In genomic region chr10:116397573-116397972, GRCm38 (mm10) we compare ENCODE assay signal across 9 mouse cellular contexts.
A peak's percentile ranks its signal among the peaks of the same experiment; 100 is the strongest.
DNase-seq lines count a peak whose midpoint lies in the region; ATAC-seq and TF ChIP-seq lines count a peak whose summit lies in the region.
"Had no signal": no experiment of that assay in that cellular context is flagged by ENCODE, and none has a peak within 500 bp of the region (broad histone marks: within the 10 kb centered on the region; RNA-seq: fewer than 3 reads in every experiment).

No protein-coding gene starts in this region.

- H3K4me3 ChIP-seq in heart, embryonic 10.5 days = peak overlapping the region; percentile 52
- no peak overlapping the region for H3K4me3 ChIP-seq in heart, adult 2 months
- H3K4me3 ChIP-seq in hindbrain, embryonic 12.5 days = peak overlapping the region; percentile 6; the same call in 1 of the 2 replicates
- no peak overlapping the region for H3K4me3 ChIP-seq in midbrain, embryonic 15.5 days

- H3K9me3 ChIP-seq in heart, embryonic 10.5 days = no peaks in the 10 kb centered on the region
- no peaks in the 10 kb centered on the region for H3K9me3 ChIP-seq in hindbrain, embryonic 12.5 days (replicated peaks)
- no peaks in the 10 kb centered on the region for H3K9me3 ChIP-seq in midbrain, embryonic 15.5 days

- no peak for TF ChIP-seq EP300 in heart, adult 2 months (IDR thresholded peaks at IDR 0.05; ENCODE audit: insufficient read depth, low read depth, low read length)

- peaks cover 16% of the 10 kb centered on the region; the same call in 1 of the 2 replicates for H3K4me1 ChIP-seq in heart, embryonic 10.5 days
- H3K4me1 ChIP-seq in heart, adult 2 months (ENCODE audit: control insufficient read depth, insufficient read depth, low read length) = no peaks in the 10 kb centered on the region; the same call in 1 of the 2 replicates
- H3K4me1 ChIP-seq in hindbrain, embryonic 12.5 days = peaks cover 3% of the 10 kb centered on the region; the same call in 1 of the 2 replicates
- H3K4me1 ChIP-seq in midbrain, embryonic 15.5 days = no peaks in the 10 kb centered on the region

- intact Hi-C loops in heart, adult 2 months (cut with DNase I) = no loop called here
- intact Hi-C loops in left cerebral cortex, postnatal 14 days (cut with DNase I) = no loop called here

- DNase-seq in heart, embryonic 10.5 days (ENCODE audit: low spot score) = no peak
- no peak for DNase-seq in heart, adult 2 months
- peak; percentile 5 to 6 for DNase-seq in CD8-positive naive resting alpha-beta T cell, adult 2 months (ENCODE audit: low read depth in 2 of 2, low spot score in 2 of 2)
- no peak for DNase-seq in adrenal gland, postnatal 14 days
- DNase-seq in gastrocnemius, postnatal 10 days = no peak
- DNase-seq in left cerebral cortex, postnatal 14 days (ENCODE audit: low spot score in 2 of 2) = no peak
- DNase-seq: cerebellum, adult 8-10 months had no signal

- TF ChIP-seq CTCF in heart, adult 2 months (IDR thresholded peaks at IDR 0.05) = no peak

- H3K27me3 ChIP-seq in heart, embryonic 10.5 days (ENCODE audit: insufficient read depth, poor library complexity, severe bottlenecking) = no peaks in the 10 kb centered on the region
- no peaks in the 10 kb centered on the region for H3K27me3 ChIP-seq in heart, adult 2 months (ENCODE audit: control insufficient read depth, insufficient read depth, low read length)
- 0 out of 2 replicates have a peak, but pooled peaks cover 3% of the 10 kb centered on the region for H3K27me3 ChIP-seq in hindbrain, embryonic 12.5 days
- no peaks in the 10 kb centered on the region for H3K27me3 ChIP-seq in midbrain, embryonic 15.5 days (replicated peaks)

- H3K9ac ChIP-seq in heart, adult 2 months (ENCODE audit: low read depth, low read length) = no peak overlapping the region
- no peak overlapping the region for H3K9ac ChIP-seq in hindbrain, embryonic 12.5 days
- no peak overlapping the region for H3K9ac ChIP-seq in midbrain, embryonic 15.5 days

- 14% methylated on average over 14 of the region's 14 CpGs for WGBS in heart, embryonic 10.5 days
- 36% methylated on average over 14 of the region's 14 CpGs for WGBS in heart, adult 2 months
- WGBS in hindbrain, embryonic 12.5 days = 30% methylated on average over 14 of the region's 14 CpGs
- 44% methylated on average over 14 of the region's 14 CpGs for WGBS in midbrain, embryonic 15.5 days

- no peaks in the 10 kb centered on the region for H3K79me2 ChIP-seq in heart, adult 2 months (replicated peaks; ENCODE audit: control insufficient read depth, insufficient read depth, low read length)

- no peaks in the 10 kb centered on the region for H3K36me3 ChIP-seq in heart, embryonic 10.5 days
- no peaks in the 10 kb centered on the region for H3K36me3 ChIP-seq in heart, adult 2 months (ENCODE audit: control insufficient read depth, insufficient read depth, low read length)
- H3K36me3 ChIP-seq in hindbrain, embryonic 12.5 days = no peaks in the 10 kb centered on the region
- no peaks in the 10 kb centered on the region for H3K36me3 ChIP-seq in midbrain, embryonic 15.5 days (replicated peaks)

- H3K4me2 ChIP-seq in hindbrain, embryonic 12.5 days (replicated peaks) = peak overlapping the region; percentile 35; the same call in 1 of the 2 replicates
- H3K4me2 ChIP-seq in midbrain, embryonic 15.5 days = peak overlapping the region; percentile 29

- no peak for ATAC-seq in hindbrain, embryonic 12.5 days (ENCODE audit: low FRiP score)
- ATAC-seq in midbrain, embryonic 15.5 days (replicated peaks) = no peak

- no peak for TF ChIP-seq POLR2A in heart, adult 2 months (IDR thresholded peaks at IDR 0.05; ENCODE audit: insufficient read depth, low read depth, low read length)

- peak overlapping the region; percentile 81 for H3K27ac ChIP-seq in heart, embryonic 10.5 days
- H3K27ac ChIP-seq in heart, adult 2 months = no peak overlapping the region
- no peak overlapping the region for H3K27ac ChIP-seq in hindbrain, embryonic 12.5 days
- no peak overlapping the region for H3K27ac ChIP-seq in midbrain, embryonic 15.5 days

Comparison
In these comparisons a context has a peak if more than half of its experiments do, and no peak if none do; other contexts are left out.
1. H3K4me3 ChIP-seq: peak in heart, embryonic 10.5 days (single experiment) and hindbrain, embryonic 12.5 days (single experiment); none in heart, adult 2 months (single experiment) and midbrain, embryonic 15.5 days (single experiment).
2. DNase-seq: peak in CD8-positive naive resting alpha-beta T cell, adult 2 months (2 of 2); none in heart, embryonic 10.5 days (single experiment), heart, adult 2 months (0 of 2), adrenal gland, postnatal 14 days (single experiment), gastrocnemius, postnatal 10 days (single experiment) and left cerebral cortex, postnatal 14 days (0 of 2).